Mouse (Mus musculus): Measurements from ENCODE around the gene Mc3r.
A peak's percentile ranks its signal among the peaks of the same experiment; 100 is the strongest.

Gene Mc3r

GRCm38 (mm10) chr2:172248106-172248764 is at the start of gene Mc3r:
Gene Mc3r, plus strand, starts transcription at chr2:172248492.
- DNase-seq, result peak; percentile 88

- DNase-seq, result no peak
Measured at GRCm38 (mm10) chr2:172201998-172202780, 46.1 kb upstream of the Mc3r start.

DNA sequence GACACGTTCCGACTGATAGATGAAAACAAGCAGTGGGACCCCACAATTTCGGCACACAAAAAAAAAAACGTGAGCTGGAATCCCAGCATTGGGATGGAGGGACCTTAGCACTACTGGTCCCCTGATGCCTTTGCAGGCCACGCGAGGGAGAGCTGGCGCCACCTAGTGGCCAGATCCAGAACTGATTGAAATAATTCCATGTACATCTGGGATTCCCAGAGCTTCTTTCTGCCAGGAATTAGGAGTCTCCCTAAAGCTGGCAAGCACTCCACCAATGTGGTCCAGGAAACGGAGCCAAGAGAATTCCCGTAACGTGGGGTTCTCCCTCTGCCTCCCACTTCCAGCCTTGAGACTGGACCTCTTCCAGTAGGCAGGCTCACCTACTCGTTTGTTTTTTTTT is 41.3 kb upstream of the Mc3r start:
- DNase-seq, result peak; percentile 66

- no peak for DNase-seq
Measured at GRCm38 (mm10) chr2:172213480-172213879, 34.8 kb upstream of the Mc3r start.

DNA sequence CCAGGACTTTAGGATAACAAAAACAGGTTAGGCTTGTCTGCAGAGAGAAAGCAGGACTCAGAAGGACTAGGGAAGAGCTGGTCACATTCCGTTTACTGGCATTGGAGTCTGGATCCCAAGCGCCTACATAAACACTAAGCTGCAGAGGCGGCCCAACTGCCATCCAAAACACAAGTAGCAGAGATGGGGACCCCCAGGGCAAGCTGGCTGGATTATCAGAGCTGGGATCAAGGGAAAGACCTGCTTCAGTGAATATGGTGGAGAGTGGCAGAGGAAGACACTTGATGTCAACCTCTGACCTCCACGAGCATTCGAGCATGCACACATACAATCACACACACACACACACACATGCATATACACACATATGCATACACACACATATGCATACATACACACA is 34.0 kb upstream of the Mc3r start:
- DNase-seq, result no peak

DNA sequence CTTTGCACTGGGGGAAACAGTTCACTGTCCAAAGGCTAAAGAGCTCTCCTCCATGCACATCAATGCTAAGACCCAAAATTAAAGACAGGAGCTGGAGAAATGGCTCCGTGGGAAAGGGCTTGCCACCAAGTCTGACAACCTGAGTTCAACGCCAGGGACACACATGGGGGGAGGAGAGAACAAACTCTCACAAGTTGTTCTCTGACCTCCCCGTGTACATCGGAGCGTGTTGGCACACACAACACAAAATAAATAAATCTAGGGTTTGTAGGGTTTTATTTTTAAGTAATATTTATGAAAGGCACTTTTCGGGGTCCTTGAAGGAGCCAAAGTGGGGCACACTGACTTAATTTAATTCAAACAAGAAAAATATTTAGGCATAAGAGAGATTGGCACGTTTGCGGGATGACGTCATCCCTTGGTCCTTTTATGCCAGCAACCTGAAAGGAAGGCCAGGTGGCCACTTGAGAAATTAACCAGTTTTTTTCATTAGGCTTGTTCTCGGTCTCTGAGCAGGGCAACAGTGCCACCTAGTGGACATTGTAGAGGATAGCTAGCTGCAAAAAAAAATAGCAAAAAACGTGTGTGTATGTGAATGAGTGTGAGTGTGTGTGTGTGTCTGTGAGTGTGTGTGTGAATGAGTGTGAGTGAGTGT is 32.7 kb upstream of the Mc3r start:
- peak; percentile 50 for DNase-seq

DNA sequence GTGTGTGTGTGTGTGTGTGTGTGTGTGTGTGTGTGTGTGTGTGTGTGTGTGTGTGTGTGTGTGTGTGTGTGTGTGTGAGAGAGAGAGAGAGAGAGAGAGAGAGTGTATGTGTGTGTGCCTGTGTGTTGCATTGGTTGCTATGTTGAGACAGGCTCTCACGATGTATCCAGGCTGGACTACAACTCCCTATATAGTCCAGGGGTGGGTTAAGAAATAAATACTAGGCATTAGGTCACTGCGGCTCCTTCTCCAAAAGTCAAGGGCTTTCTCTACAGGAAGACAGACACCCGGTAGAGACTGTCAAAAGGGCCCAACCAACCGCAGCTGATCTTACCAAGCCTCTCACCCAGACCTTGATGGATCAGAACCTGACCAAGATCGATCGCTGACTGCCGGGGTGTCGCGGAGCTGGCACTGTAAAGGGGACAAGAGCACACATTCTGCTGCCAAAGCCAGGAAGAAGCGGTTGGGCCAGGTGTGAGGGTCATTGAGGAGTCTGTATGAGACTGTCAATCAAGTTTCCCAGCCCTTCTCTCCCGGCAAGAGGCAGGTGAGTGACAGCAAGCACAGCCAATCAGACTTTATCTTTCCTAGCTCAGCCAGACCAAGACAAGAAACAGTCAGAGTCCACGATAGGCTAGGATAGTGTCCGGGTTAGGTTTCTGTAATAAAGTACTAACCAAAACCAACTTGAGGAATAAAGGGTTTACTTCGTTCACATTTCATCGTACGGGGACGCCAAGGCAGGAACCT is 32.0 kb upstream of the Mc3r start:
- DNase-seq, result no peak

- no peak for DNase-seq
Measured at GRCm38 (mm10) chr2:172217886-172218285, 30.4 kb upstream of the Mc3r start.

DNA sequence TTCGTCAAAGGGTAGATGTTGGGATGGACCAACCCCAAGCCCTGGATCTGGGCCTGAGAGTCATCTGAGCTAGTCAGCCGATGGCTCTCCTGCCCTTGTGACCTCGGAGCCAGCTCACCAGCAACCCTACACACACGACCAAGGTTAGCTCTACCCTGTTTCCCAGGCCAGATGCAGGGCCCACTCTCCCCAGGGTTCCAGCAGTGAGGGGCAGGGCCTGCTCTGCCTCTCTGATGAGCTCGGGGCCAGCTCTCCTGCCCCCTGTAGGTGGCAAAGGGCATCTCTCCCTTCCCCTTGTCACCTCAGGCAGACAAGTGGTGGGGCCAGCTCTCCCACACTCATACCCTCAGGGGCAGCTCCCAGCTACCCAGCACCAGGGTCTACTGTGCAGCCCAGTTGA is 29.1 kb upstream of the Mc3r start:
- no peak for DNase-seq

DNA sequence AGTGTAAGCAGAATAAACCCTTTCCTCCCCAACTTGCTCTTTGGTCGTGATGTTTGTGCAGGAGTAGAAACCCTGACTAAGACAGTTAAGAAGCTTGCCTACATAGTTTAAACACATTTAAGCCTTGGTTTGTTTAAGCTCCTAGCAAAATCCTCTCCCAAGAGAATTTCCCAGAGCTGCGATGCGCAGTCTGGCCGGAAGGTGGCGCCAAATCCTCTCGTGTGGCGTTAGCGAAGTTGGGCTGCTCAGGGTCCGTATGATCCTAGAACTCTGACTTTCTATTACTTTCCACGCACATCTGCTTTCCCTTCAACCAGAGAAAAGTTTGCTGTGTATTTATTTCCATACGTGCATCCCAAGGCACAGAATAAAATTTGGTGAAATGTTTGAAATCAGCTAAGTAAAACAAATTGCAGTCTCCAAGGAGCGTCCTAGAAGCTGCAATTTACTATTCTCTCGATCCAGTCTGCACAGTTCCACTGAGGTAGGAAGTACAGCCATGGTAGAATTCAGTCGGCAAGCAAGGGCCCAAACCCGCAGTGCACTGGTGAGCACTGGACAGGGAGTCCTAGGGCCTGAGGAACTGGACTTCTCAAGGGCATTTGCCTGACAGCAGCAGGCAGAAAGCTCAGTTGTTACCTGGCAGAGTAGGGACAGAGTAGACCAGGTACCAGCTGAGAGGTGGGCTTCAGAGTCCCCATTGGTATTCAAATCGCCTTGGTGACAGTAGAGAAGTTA is 26.5 kb upstream of the Mc3r start:
- DNase-seq, result peak; percentile 71

DNA sequence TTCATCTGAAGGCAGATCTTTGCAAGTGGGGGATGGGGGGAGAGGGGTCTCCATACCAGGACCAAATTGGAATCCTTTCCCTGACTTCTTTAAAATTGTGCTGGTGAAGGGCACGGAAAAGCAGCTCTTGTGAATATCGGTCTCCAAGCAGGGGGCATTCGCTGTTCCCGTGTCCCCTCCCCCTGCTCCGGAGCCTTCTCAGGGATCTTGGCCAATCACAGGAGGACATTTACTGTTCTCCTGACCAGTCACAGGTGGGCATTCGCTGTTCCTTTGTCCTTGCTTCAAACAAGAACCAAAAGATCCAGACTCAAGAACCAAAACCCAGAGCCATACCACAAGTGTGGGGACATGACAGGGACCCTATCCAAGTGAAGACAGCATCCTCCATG is 25.9 kb upstream of the Mc3r start:
- no peak for DNase-seq

DNA sequence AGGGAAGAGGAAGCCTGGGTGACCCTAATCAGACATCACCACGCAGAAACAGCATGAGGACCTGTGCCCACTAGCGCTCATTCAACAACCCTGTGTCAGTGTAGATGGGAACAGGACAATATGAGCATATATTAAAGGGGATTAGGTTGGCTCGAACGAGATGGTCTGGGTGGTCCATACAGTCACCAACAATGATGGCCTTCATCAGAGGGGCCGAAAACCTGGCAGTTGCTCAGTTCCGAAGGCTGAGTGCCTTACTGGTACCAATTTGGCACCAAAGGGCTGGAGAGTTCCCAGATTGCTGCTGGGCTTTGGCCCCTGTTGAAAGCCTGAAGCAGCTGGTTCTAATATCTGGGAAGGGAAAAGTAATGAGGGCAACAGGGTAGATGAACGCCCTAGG is 25.4 kb upstream of the Mc3r start:
- no peak for DNase-seq

DNA sequence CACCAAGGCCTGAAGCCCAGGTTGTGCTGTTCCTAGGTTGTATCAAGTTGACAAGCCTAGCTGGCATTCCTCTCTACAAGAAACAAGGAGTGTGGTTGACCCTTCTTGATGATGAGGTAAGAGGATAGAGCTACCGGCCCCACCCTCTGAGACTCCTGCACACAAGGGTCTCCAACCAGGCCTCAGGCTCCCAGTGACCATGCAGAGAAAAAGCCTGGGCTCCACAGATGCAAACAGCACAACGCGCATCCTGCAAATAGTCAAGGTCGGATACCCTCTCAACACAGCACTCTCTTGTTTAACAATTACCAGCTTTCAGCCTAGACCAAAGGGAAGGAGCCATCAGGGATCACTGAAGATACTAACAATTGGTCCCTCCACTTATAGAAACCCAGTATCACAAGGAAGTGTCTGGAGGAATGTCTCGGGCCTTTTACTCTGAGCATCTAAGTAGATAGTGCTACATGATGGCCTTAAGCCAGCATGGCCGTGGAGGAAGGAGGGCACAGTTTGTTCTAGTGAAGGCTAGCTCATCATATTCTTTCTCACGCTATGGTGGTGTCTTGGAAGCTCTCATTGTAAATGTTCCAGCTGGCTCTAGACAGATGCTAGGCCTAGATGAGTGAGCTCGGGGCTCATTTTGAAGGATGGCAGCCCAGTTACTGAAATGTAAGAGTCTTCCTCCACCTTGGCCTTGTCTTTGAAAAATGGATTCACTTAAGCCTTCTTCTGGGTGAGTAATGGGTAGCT is 24.7 kb upstream of the Mc3r start:
- no peak for DNase-seq

GRCm38 (mm10) chr2:172226945-172227344 is 21.3 kb upstream of the Mc3r start:
- peak; percentile 24 for DNase-seq

- DNase-seq, result peak; percentile 25
Measured at GRCm38 (mm10) chr2:172227808-172228207, 20.5 kb upstream of the Mc3r start.

DNA sequence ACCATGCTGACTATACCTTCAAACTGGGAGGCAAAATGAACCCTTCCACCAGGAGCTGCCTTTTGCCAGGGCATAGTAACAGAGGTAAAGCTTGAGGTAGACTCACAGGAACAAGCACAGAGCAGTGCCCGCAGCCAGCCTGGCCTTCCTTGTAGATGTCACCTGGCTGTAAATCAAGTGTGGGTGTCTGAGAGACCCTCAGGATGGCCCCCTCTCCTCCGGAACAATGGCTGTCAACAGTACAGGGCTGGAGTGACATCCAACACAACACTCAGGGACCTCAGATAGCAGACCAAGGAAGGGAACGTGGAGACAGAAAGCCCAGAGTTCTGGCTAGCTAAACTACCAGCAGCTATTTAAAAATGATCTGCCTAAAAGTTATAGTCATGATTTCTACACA is 19.1 kb upstream of the Mc3r start:
- no peak for DNase-seq

GRCm38 (mm10) chr2:172230126-172230525 is 18.2 kb upstream of the Mc3r start:
- DNase-seq, result peak; percentile 0

GRCm38 (mm10) chr2:172238220-172238619 is 10.1 kb upstream of the Mc3r start:
- no peak for DNase-seq

- DNase-seq, result peak; percentile 49
Measured at GRCm38 (mm10) chr2:172241031-172241430, 7.3 kb upstream of the Mc3r start.

GRCm38 (mm10) chr2:172245497-172245896 is 2.8 kb upstream of the Mc3r start:
- no peak for DNase-seq

GRCm38 (mm10) chr2:172249336-172249735 is 1.0 kb downstream of the Mc3r start:
- DNase-seq, result peak; percentile 63

DNA sequence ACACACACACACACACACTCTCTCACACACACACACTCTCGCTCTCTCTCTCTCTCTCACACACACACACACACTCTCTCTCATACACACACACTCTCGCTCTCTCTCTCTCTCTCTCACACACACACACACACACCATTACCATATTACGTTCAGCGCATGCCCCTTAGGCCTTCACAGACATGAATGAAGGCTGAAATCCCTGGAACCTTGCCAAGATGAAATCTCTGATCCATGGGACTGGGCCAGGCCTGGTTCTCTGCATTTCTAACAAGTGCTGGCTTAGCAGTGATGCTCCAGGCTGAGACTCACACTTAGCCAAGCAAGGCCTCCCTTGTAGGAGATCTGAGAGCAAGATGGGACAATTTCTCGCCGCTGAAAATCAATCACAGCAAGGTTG is 8.1 kb downstream of the Mc3r start:
- DNase-seq, result no peak
